Mouse (Mus musculus): Measurements from ENCODE around the gene Ipo7. TPM values are rescaled to one million over a fixed set of nuclear protein-coding genes. Genes with fewer than 3 reads are reported as not detected.
"Not testable (repeated sequence)": the region's sequence is repeated elsewhere in the genome, so short reads cannot be mapped to it uniquely, and the experiment has no call there.

The Ipo7 gene
- polyA plus RNA-seq, 1 experiment: 25.6 TPM

DNA sequence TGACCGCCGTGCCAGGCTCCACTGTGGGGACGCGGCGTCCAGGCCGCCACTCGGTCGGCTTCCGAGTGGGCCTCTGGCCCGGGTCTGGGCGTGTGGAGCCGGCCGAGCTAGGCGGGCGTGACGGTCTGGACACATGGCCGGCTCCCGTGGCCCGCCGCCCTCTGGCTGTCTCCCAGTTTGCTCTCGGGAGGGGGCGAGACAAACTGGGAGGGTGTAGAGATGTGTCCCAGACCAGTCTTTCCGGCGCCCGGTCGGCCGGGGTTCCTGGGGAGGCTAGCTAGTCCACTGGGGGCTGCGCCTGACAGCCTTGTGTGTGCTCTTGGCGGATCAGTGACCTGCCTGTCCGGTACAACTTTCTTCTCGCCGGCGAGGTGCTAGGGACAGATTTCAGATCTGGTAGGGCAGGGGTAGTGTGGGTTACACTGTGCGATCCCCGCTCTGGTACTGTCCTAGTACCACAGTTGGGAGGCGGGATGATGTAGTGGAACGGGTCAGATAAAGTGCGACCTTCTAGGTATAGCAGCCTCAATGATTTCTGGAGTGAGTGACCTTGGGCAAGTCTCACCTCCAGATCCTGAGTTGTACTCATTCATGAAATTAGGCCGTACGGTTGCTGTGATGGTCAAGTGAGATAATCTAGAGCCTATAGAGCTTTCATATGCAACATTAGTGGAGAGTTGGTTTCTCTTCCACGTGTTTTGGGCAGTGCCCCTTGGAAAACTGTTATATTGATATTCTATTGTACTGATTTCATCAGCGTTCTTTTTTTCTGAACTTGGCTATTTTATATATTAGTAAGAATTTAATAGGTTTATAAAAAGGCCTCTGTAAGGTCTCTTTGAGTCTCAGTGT, 783 bp downstream of the Ipo7 start:
- H3K4me3 ChIP-seq (ENCODE audit: control insufficient read depth, insufficient read depth, low read length): peak overlapping the region; percentile 87
- no peak overlapping the region for H3K27ac ChIP-seq (ENCODE audit: control insufficient read depth, insufficient read depth, low read length)
- under 1% methylated on average over 42 of the region's 42 CpGs for WGBS
- no peak for TF ChIP-seq CTCF (IDR thresholded peaks at IDR 0.05; ENCODE audit: borderline replicate concordance, control insufficient read depth, extremely low read depth, insufficient read depth, low read length, poor library complexity)
- TF ChIP-seq POLR2A (IDR thresholded peaks at IDR 0.05; ENCODE audit: control insufficient read depth, extremely low read depth, insufficient read depth, low read length, poor library complexity): no peak
- peaks cover 5% of the 10 kb centered on the region for H3K4me1 ChIP-seq (replicated peaks; ENCODE audit: control insufficient read depth, insufficient read depth, low read length)
- DNase-seq: peak; percentile 38
- H3K27me3 ChIP-seq (ENCODE audit: control insufficient read depth, insufficient read depth, low read length): no peaks in the 10 kb centered on the region
- no peaks in the 10 kb centered on the region for H3K36me3 ChIP-seq (ENCODE audit: control insufficient read depth, insufficient read depth, low read length)

DNA sequence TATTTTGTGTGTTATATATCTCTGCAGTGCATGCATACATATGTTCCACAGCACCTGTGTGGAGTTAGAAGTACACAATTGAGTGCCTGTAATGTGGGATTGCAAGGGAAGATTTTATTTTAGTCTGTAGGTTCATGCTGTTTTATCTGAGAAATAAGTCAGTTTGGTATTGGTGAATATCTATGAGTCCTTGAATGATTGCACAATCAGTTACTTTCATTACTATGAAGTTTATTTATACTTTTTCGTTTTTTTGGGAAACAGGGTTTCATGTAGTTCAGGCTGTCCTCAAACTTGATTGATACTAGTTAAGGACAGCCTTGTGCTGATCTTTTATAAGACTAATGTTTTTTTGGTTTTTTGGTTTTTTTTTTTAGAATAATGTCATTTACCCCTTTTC, 5.5 kb downstream of the Ipo7 start:
- H3K36me3 ChIP-seq (ENCODE audit: control insufficient read depth, insufficient read depth, low read length): no peaks in the 10 kb centered on the region; the same call in 1 of the 2 replicates
- DNase-seq: no peak
- H3K27me3 ChIP-seq (ENCODE audit: control insufficient read depth, insufficient read depth, low read length): no peaks in the 10 kb centered on the region
- H3K4me1 ChIP-seq (replicated peaks; ENCODE audit: control insufficient read depth, insufficient read depth, low read length): peaks cover 5% of the 10 kb centered on the region
- H3K27ac ChIP-seq (ENCODE audit: control insufficient read depth, insufficient read depth, low read length): no peak overlapping the region
- 89% methylated on average over 1 of the region's 1 CpGs for WGBS
- H3K4me3 ChIP-seq (ENCODE audit: control insufficient read depth, insufficient read depth, low read length): no peak overlapping the region
- TF ChIP-seq POLR2A (IDR thresholded peaks at IDR 0.05; ENCODE audit: control insufficient read depth, extremely low read depth, insufficient read depth, low read length, poor library complexity) (no peak), CTCF (IDR thresholded peaks at IDR 0.05; ENCODE audit: borderline replicate concordance, control insufficient read depth, extremely low read depth, insufficient read depth, low read length, poor library complexity) (no peak)

DNA sequence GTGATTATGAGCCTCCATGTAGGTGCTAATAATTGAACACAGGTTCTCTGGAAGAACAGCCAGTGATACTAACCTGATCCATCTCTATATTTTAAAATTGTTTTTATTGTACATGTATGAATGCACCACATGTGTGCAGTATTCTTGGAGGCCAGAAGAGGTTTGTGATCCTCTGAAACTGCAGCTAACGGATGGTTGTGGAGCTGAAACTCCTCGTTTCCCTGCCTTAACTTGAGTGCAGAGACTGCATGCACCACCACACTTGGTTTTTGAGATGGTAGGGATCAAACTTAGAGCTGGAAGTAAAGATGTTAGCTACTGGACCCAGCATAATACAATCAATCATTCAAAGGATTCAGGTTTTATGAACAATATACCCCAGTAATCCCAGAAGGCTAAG, 8.5 kb downstream of the Ipo7 start:
- 92% methylated on average over 2 of the region's 2 CpGs for WGBS
- no peaks in the 10 kb centered on the region for H3K27me3 ChIP-seq (ENCODE audit: control insufficient read depth, insufficient read depth, low read length)
- DNase-seq: no peak
- H3K36me3 ChIP-seq (ENCODE audit: control insufficient read depth, insufficient read depth, low read length): peaks cover 20% of the 10 kb centered on the region
- H3K4me3 ChIP-seq (ENCODE audit: control insufficient read depth, insufficient read depth, low read length): no peak overlapping the region
- TF ChIP-seq CTCF (IDR thresholded peaks at IDR 0.05; ENCODE audit: borderline replicate concordance, control insufficient read depth, extremely low read depth, insufficient read depth, low read length, poor library complexity) (no peak), POLR2A (IDR thresholded peaks at IDR 0.05; ENCODE audit: control insufficient read depth, extremely low read depth, insufficient read depth, low read length, poor library complexity) (no peak)
- H3K4me1 ChIP-seq (replicated peaks; ENCODE audit: control insufficient read depth, insufficient read depth, low read length): no peaks in the 10 kb centered on the region
- H3K27ac ChIP-seq (ENCODE audit: control insufficient read depth, insufficient read depth, low read length): no peak overlapping the region

DNA sequence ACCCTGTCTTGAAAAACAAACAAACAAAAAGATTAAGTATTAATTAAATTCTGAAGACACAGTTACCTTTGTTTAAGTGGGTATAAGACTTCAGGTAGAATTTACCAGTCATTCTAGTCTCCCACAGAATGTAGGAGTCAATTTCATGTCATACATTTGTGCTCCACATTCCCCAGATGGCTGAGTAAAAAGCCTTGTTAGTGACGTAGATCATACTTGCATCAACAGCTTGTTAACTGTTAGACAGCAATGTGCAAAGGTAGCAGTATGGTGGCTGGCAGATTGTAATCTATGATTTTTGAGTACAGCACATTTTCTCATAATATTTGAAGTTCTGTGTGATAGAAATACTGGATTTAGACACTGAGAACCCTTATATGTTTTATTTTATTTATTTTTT, 10.8 kb downstream of the Ipo7 start:
- Histone ChIP-seq H3K4me3 (ENCODE audit: control insufficient read depth, insufficient read depth, low read length) (no peak overlapping the region), H3K27me3 (ENCODE audit: control insufficient read depth, insufficient read depth, low read length) (no peaks in the 10 kb centered on the region), H3K4me1 (replicated peaks; ENCODE audit: control insufficient read depth, insufficient read depth, low read length) (no peaks in the 10 kb centered on the region), H3K27ac (ENCODE audit: control insufficient read depth, insufficient read depth, low read length) (no peak overlapping the region), H3K36me3 (ENCODE audit: control insufficient read depth, insufficient read depth, low read length) (peaks cover 41% of the 10 kb centered on the region)
- WGBS: 93% methylated on average over 1 of the region's 1 CpGs
- no peak for DNase-seq
- TF ChIP-seq POLR2A (IDR thresholded peaks at IDR 0.05; ENCODE audit: control insufficient read depth, extremely low read depth, insufficient read depth, low read length, poor library complexity): no peak
- TF ChIP-seq CTCF (IDR thresholded peaks at IDR 0.05; ENCODE audit: borderline replicate concordance, control insufficient read depth, extremely low read depth, insufficient read depth, low read length, poor library complexity): no peak

DNA sequence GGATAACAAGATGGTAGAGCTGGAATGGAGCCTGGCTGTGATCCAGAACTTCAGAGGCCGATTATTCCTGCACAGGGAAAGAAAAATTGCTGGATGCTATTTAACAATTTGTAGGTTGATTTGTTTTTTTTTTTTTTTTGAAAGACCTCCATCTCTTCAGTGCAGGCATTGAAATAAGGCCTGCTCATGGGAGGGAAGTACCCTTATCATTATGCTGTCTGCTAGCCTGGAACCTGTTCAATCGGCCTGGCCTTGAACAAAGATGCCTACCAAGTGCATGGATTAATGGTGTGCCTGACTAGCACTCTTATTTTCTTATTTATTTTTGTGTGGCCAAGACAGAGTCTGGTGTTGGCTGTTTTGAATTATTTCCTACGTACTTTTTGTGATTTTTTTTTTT, 12.3 kb downstream of the Ipo7 start:
- TF ChIP-seq POLR2A (IDR thresholded peaks at IDR 0.05; ENCODE audit: control insufficient read depth, extremely low read depth, insufficient read depth, low read length, poor library complexity) (no peak), CTCF (IDR thresholded peaks at IDR 0.05; ENCODE audit: borderline replicate concordance, control insufficient read depth, extremely low read depth, insufficient read depth, low read length, poor library complexity) (no peak)
- DNase-seq: no peak
- Histone ChIP-seq H3K4me1 (replicated peaks; ENCODE audit: control insufficient read depth, insufficient read depth, low read length) (no peaks in the 10 kb centered on the region), H3K27me3 (ENCODE audit: control insufficient read depth, insufficient read depth, low read length) (no peaks in the 10 kb centered on the region), H3K27ac (ENCODE audit: control insufficient read depth, insufficient read depth, low read length) (no peak overlapping the region), H3K4me3 (ENCODE audit: control insufficient read depth, insufficient read depth, low read length) (no peak overlapping the region), H3K36me3 (ENCODE audit: control insufficient read depth, insufficient read depth, low read length) (peaks cover 50% of the 10 kb centered on the region)
- WGBS: 90% methylated on average over 3 of the region's 3 CpGs

DNA sequence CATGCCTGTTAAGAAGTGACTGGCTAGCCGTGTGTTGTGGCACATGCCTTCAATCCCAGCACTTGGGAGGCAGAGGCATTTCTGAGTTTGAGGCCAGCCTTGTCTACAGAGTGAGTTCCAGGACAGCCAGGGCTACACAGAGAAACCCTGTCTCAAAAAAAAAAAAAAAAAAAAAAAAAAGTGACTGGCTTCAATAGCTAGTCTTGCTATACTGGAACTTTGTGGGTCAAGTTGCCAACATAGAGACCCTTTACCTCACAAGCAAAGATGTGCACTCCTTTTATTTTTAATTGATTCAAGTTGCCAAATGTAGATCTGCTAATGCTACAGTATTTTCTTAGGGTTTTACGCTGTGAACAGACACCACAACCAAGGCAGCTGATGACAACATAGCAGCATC, 39.6 kb downstream of the Ipo7 start:
- not testable (repeated sequence) for DNase-seq; H3K4me3 ChIP-seq (ENCODE audit: control insufficient read depth, insufficient read depth, low read length); H3K27me3 ChIP-seq (ENCODE audit: control insufficient read depth, insufficient read depth, low read length); H3K27ac ChIP-seq (ENCODE audit: control insufficient read depth, insufficient read depth, low read length); H3K4me1 ChIP-seq (replicated peaks; ENCODE audit: control insufficient read depth, insufficient read depth, low read length)
- peaks cover 17% of the 10 kb centered on the region for H3K36me3 ChIP-seq (ENCODE audit: control insufficient read depth, insufficient read depth, low read length)
- 97% methylated on average over 2 of the region's 2 CpGs for WGBS
